Mouse (Mus musculus) bone marrow, adult 2 months (tissue): Measurements from ENCODE around the gene Ifit2.
"Not testable (repeated sequence)": the region's sequence is repeated elsewhere in the genome, so short reads cannot be mapped to it uniquely, and the experiment has no call there.

Experiments used
- CTCF ChIP-seq: fragments of 200-500 bp; IDR thresholded peaks from 2 replicates; pipeline ENCODE4 v1.5.1; 2011; ENCODE audit warnings: low read length, control low read depth; ENCODE audit not compliant: control insufficient read depth, insufficient read depth
- POLR2A ChIP-seq: fragments of 200-500 bp; IDR thresholded peaks from 2 replicates; pipeline ENCODE4 v1.6.1; 2011; ENCODE audit warnings: low read depth, mild to moderate bottlenecking, control low read depth, low read length, borderline replicate concordance; ENCODE audit not compliant: control insufficient read depth

DNA sequence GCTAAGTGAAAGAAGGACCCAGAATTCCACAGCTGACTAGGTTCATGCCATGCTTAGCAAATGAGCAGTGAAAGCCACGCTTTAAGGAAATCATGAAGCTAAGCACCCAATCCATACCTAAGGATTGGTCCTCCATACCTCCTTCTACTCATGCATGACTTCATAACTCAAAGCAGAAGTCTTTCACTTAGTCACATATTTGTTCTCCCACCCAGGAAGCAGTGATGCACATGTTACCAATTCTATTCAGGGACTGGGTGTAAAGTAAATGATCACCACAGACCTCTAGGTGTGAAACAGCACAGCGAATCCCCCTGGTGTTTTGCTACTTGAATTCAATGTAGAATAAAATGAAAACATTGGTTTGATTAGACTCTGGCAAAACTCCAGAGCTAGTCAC, 32.2 kb downstream of the Ifit2 start:
- not testable (repeated sequence) for TF ChIP-seq CTCF, POLR2A
